Mouse (Mus musculus): ENCODE results near the gene Ak9. TPM values are rescaled to one million over a fixed set of nuclear protein-coding genes. Genes with fewer than 3 reads are reported as not detected.
A peak's percentile ranks its signal among the peaks of the same experiment; 100 is the strongest.

Ak9 gene
- 0.03 TPM in 1 of 2 replicates, not detected in the other for polyA plus RNA-seq (2014; fragmentation: Nextera tagmentation; extraction: Ambion mirVana)

GRCm38 (mm10) chr10:41303639-41304444 lies at the start of gene Ak9:
Ak9 (plus strand) TSS chr10:41303980.
- Histone ChIP-seq H3K9me3 (ENCODE audit: control insufficient read depth, low read length) (no peaks in the 10 kb centered on the region), H3K36me3 (ENCODE audit: control insufficient read depth, insufficient read depth, low read length) (no peaks in the 10 kb centered on the region), H3K4me2 (ENCODE audit: low read depth, severe bottlenecking) (peak within 1 kb of the TSS; percentile 88), H3K27me3 (ENCODE audit: control insufficient read depth, insufficient read depth, low read length) (no peaks in the 10 kb centered on the region), H3K9ac (ENCODE audit: low read length) (peak within 1 kb of the TSS; percentile 69), H3K4me3 (ENCODE audit: low read depth, low read length) (peak within 1 kb of the TSS; percentile 89), H3K27ac (replicated peaks; ENCODE audit: low read depth, low read length) (0 out of 2 replicates have a peak within 1 kb of the TSS, but pooled peaks have one; percentile 21), H3K4me1 (ENCODE audit: control insufficient read depth, insufficient read depth, low read length) (no peaks in the 10 kb centered on the region)
- WGBS = under 1% methylated on average over 25 of the region's 25 CpGs
- ATAC-seq (ENCODE audit: insufficient number of reproducible peaks, low FRiP score, low TSS enrichment, low read depth) = peak; percentile 80
- DNase-seq (ENCODE audit: low spot score) = peak; percentile 89

- H3K4me3 ChIP-seq (ENCODE audit: low read depth, low read length) = no peak overlapping the region
- peaks cover 4% of the 10 kb centered on the region; the same call in 1 of the 2 replicates for H3K4me1 ChIP-seq (ENCODE audit: control insufficient read depth, insufficient read depth, low read length)
- no peak for DNase-seq (ENCODE audit: low spot score)
- H3K36me3 ChIP-seq (ENCODE audit: control insufficient read depth, insufficient read depth, low read length) = no peaks in the 10 kb centered on the region
- 19% methylated on average over 8 of the region's 8 CpGs for WGBS
- no peak overlapping the region for H3K9ac ChIP-seq (ENCODE audit: low read length)
- no peaks in the 10 kb centered on the region for H3K27me3 ChIP-seq (ENCODE audit: control insufficient read depth, insufficient read depth, low read length)
- no peak overlapping the region for H3K4me2 ChIP-seq (ENCODE audit: low read depth, severe bottlenecking)
- ATAC-seq (ENCODE audit: insufficient number of reproducible peaks, low FRiP score, low TSS enrichment, low read depth) = no peak
- no peaks in the 10 kb centered on the region for H3K9me3 ChIP-seq (ENCODE audit: control insufficient read depth, low read length)
- no peak overlapping the region for H3K27ac ChIP-seq (replicated peaks; ENCODE audit: low read depth, low read length)
Observed at GRCm38 (mm10) chr10:41260243-41261006, 43.4 kb upstream of the Ak9 start.

- no peak overlapping the region for H3K27ac ChIP-seq (replicated peaks; ENCODE audit: low read depth, low read length)
- H3K9me3 ChIP-seq (ENCODE audit: control insufficient read depth, low read length) = no peaks in the 10 kb centered on the region
- H3K4me2 ChIP-seq (ENCODE audit: low read depth, severe bottlenecking) = no peak overlapping the region
- H3K36me3 ChIP-seq (ENCODE audit: control insufficient read depth, insufficient read depth, low read length) = no peaks in the 10 kb centered on the region
- DNase-seq (ENCODE audit: low spot score) (no peak), ATAC-seq (ENCODE audit: insufficient number of reproducible peaks, low FRiP score, low TSS enrichment, low read depth) (no peak)
- H3K4me1 ChIP-seq (ENCODE audit: control insufficient read depth, insufficient read depth, low read length) = peaks cover 4% of the 10 kb centered on the region; the same call in 1 of the 2 replicates
- H3K27me3 ChIP-seq (ENCODE audit: control insufficient read depth, insufficient read depth, low read length) = no peaks in the 10 kb centered on the region
- no peak overlapping the region for H3K4me3 ChIP-seq (ENCODE audit: low read depth, low read length)
- H3K9ac ChIP-seq (ENCODE audit: low read length) = no peak overlapping the region
- 39% methylated on average over 1 of the region's 1 CpGs for WGBS
Observed at GRCm38 (mm10) chr10:41261218-41261617, 42.6 kb upstream of the Ak9 start.

GRCm38 (mm10) chr10:41261889-41262288 lies 41.9 kb upstream of the Ak9 start:
- no peaks in the 10 kb centered on the region for H3K9me3 ChIP-seq (ENCODE audit: control insufficient read depth, low read length)
- no peak overlapping the region for H3K27ac ChIP-seq (replicated peaks; ENCODE audit: low read depth, low read length)
- peaks cover 4% of the 10 kb centered on the region; the same call in 1 of the 2 replicates for H3K4me1 ChIP-seq (ENCODE audit: control insufficient read depth, insufficient read depth, low read length)
- no peak overlapping the region for H3K4me2 ChIP-seq (ENCODE audit: low read depth, severe bottlenecking)
- no peaks in the 10 kb centered on the region for H3K27me3 ChIP-seq (ENCODE audit: control insufficient read depth, insufficient read depth, low read length)
- H3K9ac ChIP-seq (ENCODE audit: low read length) = no peak overlapping the region
- ATAC-seq (ENCODE audit: insufficient number of reproducible peaks, low FRiP score, low TSS enrichment, low read depth) = no peak
- DNase-seq (ENCODE audit: low spot score) = no peak
- H3K36me3 ChIP-seq (ENCODE audit: control insufficient read depth, insufficient read depth, low read length) = no peaks in the 10 kb centered on the region
- H3K4me3 ChIP-seq (ENCODE audit: low read depth, low read length) = no peak overlapping the region

DNA sequence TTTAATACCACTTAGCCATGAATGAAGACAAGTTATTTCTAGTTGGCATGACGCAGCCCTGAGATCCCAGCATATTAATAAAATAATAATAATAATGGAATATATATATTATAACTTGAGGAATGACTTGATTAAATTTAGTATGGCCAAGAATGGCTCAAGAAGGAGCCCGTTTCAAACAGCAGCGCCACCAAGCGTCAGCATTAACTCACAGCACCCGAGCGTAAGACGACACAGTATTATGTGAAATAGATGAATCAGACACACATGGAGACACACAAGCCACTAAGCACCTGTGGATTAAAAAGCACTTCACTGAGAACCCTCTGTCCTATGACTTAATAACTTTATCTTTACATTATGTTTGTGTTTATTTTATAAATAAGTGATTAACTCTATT lies 31.9 kb upstream of the Ak9 start:
- Histone ChIP-seq H3K4me2 (ENCODE audit: low read depth, severe bottlenecking) (no peak overlapping the region), H3K36me3 (ENCODE audit: control insufficient read depth, insufficient read depth, low read length) (no peaks in the 10 kb centered on the region), H3K4me3 (ENCODE audit: low read depth, low read length) (no peak overlapping the region), H3K27me3 (ENCODE audit: control insufficient read depth, insufficient read depth, low read length) (no peaks in the 10 kb centered on the region), H3K9ac (ENCODE audit: low read length) (no peak overlapping the region), H3K9me3 (ENCODE audit: control insufficient read depth, low read length) (no peaks in the 10 kb centered on the region), H3K4me1 (ENCODE audit: control insufficient read depth, insufficient read depth, low read length) (no peaks in the 10 kb centered on the region), H3K27ac (replicated peaks; ENCODE audit: low read depth, low read length) (no peak overlapping the region)
- 54% methylated on average over 7 of the region's 7 CpGs for WGBS
- no peak for DNase-seq (ENCODE audit: low spot score)
- no peak for ATAC-seq (ENCODE audit: insufficient number of reproducible peaks, low FRiP score, low TSS enrichment, low read depth)

- Histone ChIP-seq H3K4me1 (ENCODE audit: control insufficient read depth, insufficient read depth, low read length) (no peaks in the 10 kb centered on the region), H3K27me3 (ENCODE audit: control insufficient read depth, insufficient read depth, low read length) (no peaks in the 10 kb centered on the region), H3K9ac (ENCODE audit: low read length) (no peak overlapping the region), H3K4me3 (ENCODE audit: low read depth, low read length) (no peak overlapping the region), H3K27ac (replicated peaks; ENCODE audit: low read depth, low read length) (no peak overlapping the region), H3K9me3 (ENCODE audit: control insufficient read depth, low read length) (no peaks in the 10 kb centered on the region), H3K36me3 (ENCODE audit: control insufficient read depth, insufficient read depth, low read length) (no peaks in the 10 kb centered on the region), H3K4me2 (ENCODE audit: low read depth, severe bottlenecking) (no peak overlapping the region)
- DNase-seq (ENCODE audit: low spot score) (no peak), ATAC-seq (ENCODE audit: insufficient number of reproducible peaks, low FRiP score, low TSS enrichment, low read depth) (no peak)
- WGBS = 77% methylated on average over 1 of the region's 1 CpGs
Observed at GRCm38 (mm10) chr10:41274871-41275270, 28.9 kb upstream of the Ak9 start.

- H3K4me3 ChIP-seq (ENCODE audit: low read depth, low read length) = no peak overlapping the region
- H3K4me1 ChIP-seq (ENCODE audit: control insufficient read depth, insufficient read depth, low read length) = no peaks in the 10 kb centered on the region
- no peaks in the 10 kb centered on the region for H3K9me3 ChIP-seq (ENCODE audit: control insufficient read depth, low read length)
- 95% methylated on average over 1 of the region's 1 CpGs for WGBS
- no peak overlapping the region for H3K27ac ChIP-seq (replicated peaks; ENCODE audit: low read depth, low read length)
- H3K27me3 ChIP-seq (ENCODE audit: control insufficient read depth, insufficient read depth, low read length) = no peaks in the 10 kb centered on the region
- no peak overlapping the region for H3K9ac ChIP-seq (ENCODE audit: low read length)
- H3K4me2 ChIP-seq (ENCODE audit: low read depth, severe bottlenecking) = no peak overlapping the region
- DNase-seq (ENCODE audit: low spot score) (no peak), ATAC-seq (ENCODE audit: insufficient number of reproducible peaks, low FRiP score, low TSS enrichment, low read depth) (no peak)
- no peaks in the 10 kb centered on the region for H3K36me3 ChIP-seq (ENCODE audit: control insufficient read depth, insufficient read depth, low read length)
Observed at GRCm38 (mm10) chr10:41278808-41279207, 25.0 kb upstream of the Ak9 start.

DNA sequence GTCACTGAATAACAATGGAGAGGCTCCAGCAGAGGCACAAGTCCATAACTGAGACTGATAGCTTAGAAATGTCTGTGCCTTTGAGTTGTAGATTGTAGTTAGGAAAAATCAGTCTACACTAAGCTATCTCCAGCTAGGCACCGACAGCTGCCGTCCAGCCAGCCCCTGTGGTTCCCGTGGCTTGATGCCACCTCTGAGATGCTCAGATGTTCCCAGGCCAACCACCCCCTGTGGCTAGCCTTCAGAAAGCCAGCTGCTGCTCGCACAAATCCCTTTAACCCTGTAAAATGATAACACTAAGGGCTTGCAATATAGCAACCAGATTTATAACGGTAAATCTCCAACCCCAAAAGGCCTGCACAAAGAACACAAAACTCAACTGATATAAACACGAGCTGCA lies 23.6 kb upstream of the Ak9 start:
- DNase-seq (ENCODE audit: low spot score) (no peak), ATAC-seq (ENCODE audit: insufficient number of reproducible peaks, low FRiP score, low TSS enrichment, low read depth) (no peak)
- H3K4me3 ChIP-seq (ENCODE audit: low read depth, low read length) = no peak overlapping the region
- no peak overlapping the region for H3K27ac ChIP-seq (replicated peaks; ENCODE audit: low read depth, low read length)
- H3K27me3 ChIP-seq (ENCODE audit: control insufficient read depth, insufficient read depth, low read length) = no peaks in the 10 kb centered on the region
- no peak overlapping the region for H3K9ac ChIP-seq (ENCODE audit: low read length)
- no peak overlapping the region for H3K4me2 ChIP-seq (ENCODE audit: low read depth, severe bottlenecking)
- no peaks in the 10 kb centered on the region for H3K9me3 ChIP-seq (ENCODE audit: control insufficient read depth, low read length)
- H3K4me1 ChIP-seq (ENCODE audit: control insufficient read depth, insufficient read depth, low read length) = no peaks in the 10 kb centered on the region
- WGBS = 72% methylated on average over 6 of the region's 6 CpGs
- no peaks in the 10 kb centered on the region for H3K36me3 ChIP-seq (ENCODE audit: control insufficient read depth, insufficient read depth, low read length)
